Mouse (Mus musculus) hindbrain, embryonic 16.5 days (tissue): ENCODE measurements at regions not wholly inside any gene's neighbourhood (a gene's known extent, or its start where the extent isn't known, plus 50 kb on each side); places are given as distances from the start of the nearest gene placed in this dataset.

Source experiments
- ATAC-seq: fragments of 200-750 bp; cut with Nextera tagmentation; 2 replicates; pipeline ENCODE4 v1.8.0; 2017; ENCODE audit warnings: moderate TSS enrichment, moderate library complexity
- H3K27ac ChIP-seq: fragments of 300-500 bp; sonication (generic); 2 replicates; pipeline ENCODE4 v1.5.1; 2014; ENCODE audit warnings: low read depth, mild to moderate bottlenecking, control low read depth, low read length, moderate library complexity
- H3K27me3 ChIP-seq: fragments of 300-500 bp; sonication (generic); replicated peaks from 2 replicates; pipeline ENCODE4 v1.6.1; 2014; ENCODE audit warnings: low read length; ENCODE audit not compliant: control insufficient read depth, insufficient read depth
- H3K36me3 ChIP-seq: fragments of 300-500 bp; sonication (generic); 2 replicates; pipeline ENCODE4 v1.6.1; 2014; ENCODE audit warnings: mild to moderate bottlenecking, low read length, moderate library complexity, mixed read lengths; ENCODE audit not compliant: control insufficient read depth, insufficient read depth
- H3K4me1 ChIP-seq: fragments of 300-500 bp; sonication (generic); 2 replicates; pipeline ENCODE4 v1.6.1; 2014; ENCODE audit warnings: low read depth, low read length; ENCODE audit not compliant: control insufficient read depth, insufficient read depth
- H3K4me2 ChIP-seq: fragments of 300-500 bp; sonication (generic); 2 replicates; pipeline ENCODE4 v1.6.1; 2014; ENCODE audit warnings: mild to moderate bottlenecking, low read length, control low read depth, moderate library complexity
- H3K4me3 ChIP-seq: fragments of 300-500 bp; sonication (generic); 2 replicates; pipeline ENCODE4 v1.5.1; 2014; ENCODE audit warnings: mild to moderate bottlenecking, low read length, control low read depth, moderate library complexity
- H3K9ac ChIP-seq: fragments of 300-500 bp; sonication (generic); 2 replicates; pipeline ENCODE4 v1.6.1; 2014; ENCODE audit warnings: low read depth, mild to moderate bottlenecking, control low read depth, low read length, moderate library complexity
- H3K9me3 ChIP-seq: fragments of 300-500 bp; sonication (generic); 2 replicates; pipeline ENCODE4 v1.6.1; 2014; ENCODE audit warnings: mild to moderate bottlenecking, low read length, moderate library complexity; ENCODE audit not compliant: control insufficient read depth
- WGBS: fragments of 180-500 bp; shearing (Covaris S2); extraction: QIAGEN DNeasy Blood & Tissue Kit; methylation state at CpG from one replicate; pipeline ENCODE4 v1.1.7; 2014; 5-methylcytosine and 5-hydroxymethylcytosine counted together

GRCm38 (mm10) chr3:103423290-103423689, 144.2 kb downstream of the Trim33 start:
- H3K4me3 ChIP-seq, result no peak overlapping the region
- no peak for ATAC-seq

GRCm38 (mm10) chr3:103425812-103426430, 146.8 kb downstream of the Trim33 start:
- Histone ChIP-seq H3K36me3 (no peaks in the 10 kb centered on the region), H3K27me3 (no peaks in the 10 kb centered on the region), H3K4me3 (no peak overlapping the region), H3K9ac (no peak overlapping the region), H3K4me1 (peaks cover 7% of the 10 kb centered on the region), H3K9me3 (no peaks in the 10 kb centered on the region), H3K4me2 (no peak overlapping the region), H3K27ac (no peak overlapping the region)
- ATAC-seq, result no peak
- WGBS, result 86% methylated on average over 19 of the region's 19 CpGs

More at GRCm38 (mm10) chr3:103423290-103423689, 144.2 kb downstream of the Trim33 start:
- H3K9me3 ChIP-seq, result no peaks in the 10 kb centered on the region
- H3K9ac ChIP-seq, result no peak overlapping the region
- H3K27ac ChIP-seq, result no peak overlapping the region
- no peaks in the 10 kb centered on the region for H3K27me3 ChIP-seq
- 65% methylated on average over 4 of the region's 4 CpGs for WGBS
- no peaks in the 10 kb centered on the region for H3K36me3 ChIP-seq
- H3K4me1 ChIP-seq, result peaks cover 21% of the 10 kb centered on the region
- no peak overlapping the region for H3K4me2 ChIP-seq

GRCm38 (mm10) chr3:103429227-103429788, 145.7 kb upstream of the Syt6 start:
- 18% methylated on average over 5 of the region's 5 CpGs for WGBS
- no peak overlapping the region for H3K4me3 ChIP-seq
- no peaks in the 10 kb centered on the region for H3K9me3 ChIP-seq
- H3K4me2 ChIP-seq, result no peak overlapping the region
- no peak overlapping the region for H3K9ac ChIP-seq
- no peaks in the 10 kb centered on the region for H3K4me1 ChIP-seq
- H3K36me3 ChIP-seq, result no peaks in the 10 kb centered on the region
- H3K27me3 ChIP-seq, result no peaks in the 10 kb centered on the region
- ATAC-seq, result no peak
- no peak overlapping the region for H3K27ac ChIP-seq

- H3K4me3 ChIP-seq, result no peak overlapping the region
- 87% methylated on average over 4 of the region's 4 CpGs for WGBS
- no peak overlapping the region for H3K9ac ChIP-seq
- no peak overlapping the region for H3K4me2 ChIP-seq
- ATAC-seq, result no peak
- no peaks in the 10 kb centered on the region for H3K9me3 ChIP-seq
- no peaks in the 10 kb centered on the region for H3K36me3 ChIP-seq
- H3K27ac ChIP-seq, result no peak overlapping the region
- no peaks in the 10 kb centered on the region for H3K27me3 ChIP-seq
- H3K4me1 ChIP-seq, result no peaks in the 10 kb centered on the region
Observed at GRCm38 (mm10) chr3:103430131-103430530, 144.9 kb upstream of the Syt6 start.

- WGBS, result 36% methylated on average over 5 of the region's 5 CpGs
- Histone ChIP-seq H3K27me3 (no peaks in the 10 kb centered on the region), H3K27ac (no peak overlapping the region), H3K36me3 (no peaks in the 10 kb centered on the region), H3K4me2 (no peak overlapping the region), H3K4me3 (no peak overlapping the region), H3K4me1 (no peaks in the 10 kb centered on the region), H3K9me3 (no peaks in the 10 kb centered on the region), H3K9ac (no peak overlapping the region)
- ATAC-seq, result no peak
Observed at GRCm38 (mm10) chr3:103432254-103432653, 142.8 kb upstream of the Syt6 start.

- WGBS, result 83% methylated on average over 9 of the region's 9 CpGs
- Histone ChIP-seq H3K4me3 (no peak overlapping the region), H3K27ac (no peak overlapping the region), H3K27me3 (no peaks in the 10 kb centered on the region), H3K9me3 (no peaks in the 10 kb centered on the region), H3K9ac (no peak overlapping the region), H3K36me3 (no peaks in the 10 kb centered on the region), H3K4me1 (no peaks in the 10 kb centered on the region), H3K4me2 (no peak overlapping the region)
- ATAC-seq, result no peak
Observed at GRCm38 (mm10) chr3:103436902-103437603, 138.0 kb upstream of the Syt6 start.

GRCm38 (mm10) chr3:103438791-103439354, 136.2 kb upstream of the Syt6 start:
- Histone ChIP-seq H3K27ac (no peak overlapping the region), H3K36me3 (no peaks in the 10 kb centered on the region), H3K9ac (no peak overlapping the region), H3K4me3 (no peak overlapping the region), H3K9me3 (no peaks in the 10 kb centered on the region), H3K4me1 (no peaks in the 10 kb centered on the region), H3K4me2 (no peak overlapping the region), H3K27me3 (no peaks in the 10 kb centered on the region)
- 47% methylated on average over 12 of the region's 12 CpGs for WGBS
- 0 out of 2 replicates have a peak, but pooled peaks have one; percentile 54 for ATAC-seq

- no peaks in the 10 kb centered on the region for H3K27me3 ChIP-seq
- no peak overlapping the region for H3K27ac ChIP-seq
- H3K4me3 ChIP-seq, result no peak overlapping the region
- no peaks in the 10 kb centered on the region for H3K4me1 ChIP-seq
- H3K9me3 ChIP-seq, result no peaks in the 10 kb centered on the region
- H3K36me3 ChIP-seq, result no peaks in the 10 kb centered on the region
- WGBS, result 84% methylated on average over 6 of the region's 6 CpGs
- no peak overlapping the region for H3K4me2 ChIP-seq
- ATAC-seq, result no peak
- no peak overlapping the region for H3K9ac ChIP-seq
Observed at GRCm38 (mm10) chr3:103443247-103443646, 131.8 kb upstream of the Syt6 start.

- ATAC-seq, result no peak
- Histone ChIP-seq H3K4me3 (no peak overlapping the region), H3K27ac (no peak overlapping the region), H3K27me3 (no peaks in the 10 kb centered on the region), H3K4me2 (no peak overlapping the region), H3K36me3 (no peaks in the 10 kb centered on the region), H3K9ac (no peak overlapping the region), H3K4me1 (no peaks in the 10 kb centered on the region), H3K9me3 (no peaks in the 10 kb centered on the region)
- 89% methylated on average over 8 of the region's 8 CpGs for WGBS
Observed at GRCm38 (mm10) chr3:103445852-103446251, 129.2 kb upstream of the Syt6 start.
